Mouse (Mus musculus) E14TG2a.4 (cell line): ENCODE data around the gene Serpinb9.

Source experiments
- CTCF ChIP-seq: conservative IDR thresholded peaks from 2 replicates; pipeline ENCODE4 v1.5.1; 2014; ENCODE audit warnings: low read length
- POU5F1 ChIP-seq: IDR thresholded peaks from 2 replicates; pipeline ENCODE4 v1.6.1; 2014; ENCODE audit warnings: low read length, borderline replicate concordance

GRCm38 (mm10) chr13:32993894-32994242, 9.2 kb upstream of the Serpinb9 start:
- TF ChIP-seq CTCF (no peak), POU5F1 (no peak)
